Mouse (Mus musculus) lung, adult 2 months (tissue): ENCODE results near the gene Pdhx.

ENCODE experiments used
- CTCF ChIP-seq: fragments of 200-500 bp; IDR thresholded peaks from 2 replicates; pipeline ENCODE4 v1.5.1; 2011; ENCODE audit warnings: mild to moderate bottlenecking, low read length, control low read depth; ENCODE audit not compliant: insufficient read depth
- POLR2A ChIP-seq: fragments of 200-500 bp; IDR thresholded peaks from 2 replicates; pipeline ENCODE4 v1.6.1; 2011; ENCODE audit warnings: low read depth, mild to moderate bottlenecking, control low read depth, low read length, borderline replicate concordance; ENCODE audit errors: extremely low read depth

DNA sequence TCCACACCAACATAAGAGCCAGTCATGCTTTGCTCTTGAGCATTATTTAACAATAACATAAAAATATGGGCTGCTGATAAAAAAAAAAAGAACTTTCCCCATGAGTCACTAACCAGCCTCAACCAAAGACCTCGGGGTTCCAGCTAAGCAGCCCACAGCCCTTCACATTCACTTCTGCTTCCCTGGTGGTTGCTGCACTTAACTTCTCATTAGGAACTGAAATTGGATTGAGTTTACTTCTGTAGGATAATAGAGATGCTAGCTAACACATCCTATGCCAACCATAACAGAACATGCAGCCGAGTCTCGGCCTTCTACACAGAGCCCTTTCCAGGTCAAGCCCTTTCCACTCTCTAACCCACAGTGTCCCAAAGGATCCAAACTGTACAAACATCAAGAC is 65.1 kb downstream of the Pdhx start:
- TF ChIP-seq POLR2A (no peak), CTCF (no peak)
